Mouse (Mus musculus): ENCODE results near the gene Hoxd9. TPM values are rescaled to one million over a fixed set of nuclear protein-coding genes. Genes with fewer than 3 reads are reported as not detected.

Gene Hoxd9
- polyA plus RNA-seq, 1 experiment from 2014 or later, result not detected

GRCm38 (mm10) chr2:74681594-74682531, 15.7 kb upstream of the Hoxd9 start:
- H3K4me2 ChIP-seq (ENCODE audit: low read length), result peak overlapping the region; percentile 5
- no peak overlapping the region for H3K9ac ChIP-seq (ENCODE audit: low read depth, low read length)
- ATAC-seq, result peak; percentile 25; the same call in 1 of the 2 replicates
- H3K4me1 ChIP-seq (ENCODE audit: control insufficient read depth, insufficient read depth, low read length), result 0 out of 2 replicates have a peak, but pooled peaks cover 6% of the 10 kb centered on the region
- no peak overlapping the region for H3K27ac ChIP-seq (ENCODE audit: low read length)
- no peaks in the 10 kb centered on the region for H3K9me3 ChIP-seq (replicated peaks; ENCODE audit: control insufficient read depth, low read length, poor library complexity, severe bottlenecking)
- H3K36me3 ChIP-seq (ENCODE audit: control insufficient read depth, insufficient read depth, low read length), result no peaks in the 10 kb centered on the region
- WGBS, result under 1% methylated on average over 71 of the region's 78 CpGs
- peak overlapping the region; percentile 18; the same call in 1 of the 2 replicates for H3K4me3 ChIP-seq (ENCODE audit: low read depth, low read length)
- H3K27me3 ChIP-seq (ENCODE audit: control insufficient read depth, insufficient read depth, low read depth, low read length), result peaks cover 92% of the 10 kb centered on the region

GRCm38 (mm10) chr2:74682796-74683195, 14.7 kb upstream of the Hoxd9 start:
- peaks cover 90% of the 10 kb centered on the region for H3K27me3 ChIP-seq (ENCODE audit: control insufficient read depth, insufficient read depth, low read depth, low read length)
- no peak overlapping the region for H3K27ac ChIP-seq (ENCODE audit: low read length)
- H3K4me2 ChIP-seq (ENCODE audit: low read length), result no peak overlapping the region
- H3K36me3 ChIP-seq (ENCODE audit: control insufficient read depth, insufficient read depth, low read length), result no peaks in the 10 kb centered on the region
- H3K9me3 ChIP-seq (replicated peaks; ENCODE audit: control insufficient read depth, low read length, poor library complexity, severe bottlenecking), result no peaks in the 10 kb centered on the region
- 0 out of 2 replicates have a peak, but pooled peaks cover 6% of the 10 kb centered on the region for H3K4me1 ChIP-seq (ENCODE audit: control insufficient read depth, insufficient read depth, low read length)
- no peak for ATAC-seq
- under 1% methylated on average over 27 of the region's 51 CpGs for WGBS
- no peak overlapping the region for H3K9ac ChIP-seq (ENCODE audit: low read depth, low read length)
- H3K4me3 ChIP-seq (ENCODE audit: low read depth, low read length), result peak overlapping the region; percentile 18; the same call in 1 of the 2 replicates

DNA sequence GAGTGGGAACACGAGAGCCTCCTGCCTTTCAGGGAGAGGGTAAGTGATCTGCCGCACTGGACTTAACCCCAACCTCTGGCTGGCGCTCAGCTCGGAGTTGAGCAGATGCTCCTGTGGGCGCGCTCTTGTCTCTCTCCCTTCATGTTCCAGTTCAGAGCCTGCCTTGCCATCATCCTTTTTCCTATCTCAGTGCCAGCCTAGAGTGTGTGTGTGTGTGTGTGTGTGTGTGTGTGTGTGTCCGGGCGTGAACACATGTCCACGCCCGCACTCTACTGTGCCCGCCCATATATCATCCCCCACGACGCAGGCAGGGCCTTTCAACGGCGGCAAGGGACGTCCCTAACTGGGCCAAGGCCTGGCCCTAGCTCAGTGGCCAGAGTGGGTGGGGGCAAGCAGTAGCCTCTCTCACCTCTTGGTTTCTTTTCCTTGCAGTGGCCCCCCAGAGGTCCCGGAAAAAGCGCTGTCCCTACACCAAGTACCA, 14.0 kb upstream of the Hoxd9 start:
- Histone ChIP-seq H3K27me3 (ENCODE audit: control insufficient read depth, insufficient read depth, low read depth, low read length) (peaks cover 87% of the 10 kb centered on the region), H3K4me3 (ENCODE audit: low read depth, low read length) (no peak overlapping the region), H3K4me1 (ENCODE audit: control insufficient read depth, insufficient read depth, low read length) (0 out of 2 replicates have a peak, but pooled peaks cover 6% of the 10 kb centered on the region), H3K9ac (ENCODE audit: low read depth, low read length) (no peak overlapping the region), H3K9me3 (replicated peaks; ENCODE audit: control insufficient read depth, low read length, poor library complexity, severe bottlenecking) (no peaks in the 10 kb centered on the region), H3K36me3 (ENCODE audit: control insufficient read depth, insufficient read depth, low read length) (no peaks in the 10 kb centered on the region), H3K4me2 (ENCODE audit: low read length) (no peak overlapping the region), H3K27ac (ENCODE audit: low read length) (no peak overlapping the region)
- under 1% methylated on average over 18 of the region's 18 CpGs for WGBS
- ATAC-seq, result no peak

- 0 out of 2 replicates have a peak, but pooled peaks cover 6% of the 10 kb centered on the region for H3K4me1 ChIP-seq (ENCODE audit: control insufficient read depth, insufficient read depth, low read length)
- no peak overlapping the region for H3K9ac ChIP-seq (ENCODE audit: low read depth, low read length)
- WGBS, result under 1% methylated on average over 12 of the region's 12 CpGs
- peaks cover 87% of the 10 kb centered on the region for H3K27me3 ChIP-seq (ENCODE audit: control insufficient read depth, insufficient read depth, low read depth, low read length)
- H3K9me3 ChIP-seq (replicated peaks; ENCODE audit: control insufficient read depth, low read length, poor library complexity, severe bottlenecking), result no peaks in the 10 kb centered on the region
- no peak overlapping the region for H3K4me3 ChIP-seq (ENCODE audit: low read depth, low read length)
- ATAC-seq, result no peak
- no peak overlapping the region for H3K4me2 ChIP-seq (ENCODE audit: low read length)
- no peaks in the 10 kb centered on the region for H3K36me3 ChIP-seq (ENCODE audit: control insufficient read depth, insufficient read depth, low read length)
- H3K27ac ChIP-seq (ENCODE audit: low read length), result no peak overlapping the region
Measured at GRCm38 (mm10) chr2:74684106-74684505, 13.4 kb upstream of the Hoxd9 start.

GRCm38 (mm10) chr2:74685059-74685603, 12.4 kb upstream of the Hoxd9 start:
- H3K4me3 ChIP-seq (ENCODE audit: low read depth, low read length), result no peak overlapping the region
- H3K9ac ChIP-seq (ENCODE audit: low read depth, low read length), result no peak overlapping the region
- WGBS, result 8% methylated on average over 4 of the region's 4 CpGs
- H3K4me2 ChIP-seq (ENCODE audit: low read length), result no peak overlapping the region
- peaks cover 85% of the 10 kb centered on the region for H3K27me3 ChIP-seq (ENCODE audit: control insufficient read depth, insufficient read depth, low read depth, low read length)
- no peak for ATAC-seq
- H3K36me3 ChIP-seq (ENCODE audit: control insufficient read depth, insufficient read depth, low read length), result no peaks in the 10 kb centered on the region
- no peak overlapping the region for H3K27ac ChIP-seq (ENCODE audit: low read length)
- H3K9me3 ChIP-seq (replicated peaks; ENCODE audit: control insufficient read depth, low read length, poor library complexity, severe bottlenecking), result no peaks in the 10 kb centered on the region
- H3K4me1 ChIP-seq (ENCODE audit: control insufficient read depth, insufficient read depth, low read length), result 0 out of 2 replicates have a peak, but pooled peaks cover 6% of the 10 kb centered on the region

DNA sequence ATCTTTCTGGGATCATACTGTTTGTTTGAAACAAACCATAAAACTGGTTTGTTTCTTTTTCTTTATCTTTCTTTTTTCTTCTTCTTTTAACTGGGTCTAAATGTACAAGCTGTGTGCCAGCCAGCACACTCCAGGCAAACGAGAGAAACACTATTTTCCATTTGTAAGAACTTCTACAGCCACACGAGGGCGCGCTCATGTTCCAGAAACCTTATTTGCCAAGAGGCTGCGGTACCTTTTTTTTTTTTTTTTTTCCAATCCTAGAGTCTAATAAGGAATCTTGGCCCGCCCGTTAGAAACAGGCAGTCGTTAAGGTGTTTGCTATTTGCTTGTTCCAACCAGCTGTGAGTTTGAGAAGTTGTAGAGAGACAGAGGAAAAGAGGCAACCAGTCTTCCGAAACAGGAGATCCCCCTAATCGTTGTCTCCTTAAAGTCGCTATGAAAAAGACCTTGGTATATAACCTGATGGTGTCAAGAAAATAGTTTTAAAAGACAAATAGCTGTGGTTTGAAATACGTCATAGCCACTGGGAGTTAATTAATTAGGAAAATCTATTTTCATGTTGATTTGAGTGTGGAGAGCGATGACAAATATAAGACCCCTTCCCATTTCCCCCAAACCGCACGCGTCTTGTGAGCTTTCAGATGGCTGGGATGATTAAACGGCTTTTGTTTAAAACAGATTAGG, 11.1 kb upstream of the Hoxd9 start:
- no peaks in the 10 kb centered on the region for H3K9me3 ChIP-seq (replicated peaks; ENCODE audit: control insufficient read depth, low read length, poor library complexity, severe bottlenecking)
- H3K4me2 ChIP-seq (ENCODE audit: low read length), result no peak overlapping the region
- ATAC-seq, result no peak
- H3K9ac ChIP-seq (ENCODE audit: low read depth, low read length), result no peak overlapping the region
- H3K4me1 ChIP-seq (ENCODE audit: control insufficient read depth, insufficient read depth, low read length), result 0 out of 2 replicates have a peak, but pooled peaks cover 6% of the 10 kb centered on the region
- peaks cover 80% of the 10 kb centered on the region for H3K27me3 ChIP-seq (ENCODE audit: control insufficient read depth, insufficient read depth, low read depth, low read length)
- no peaks in the 10 kb centered on the region for H3K36me3 ChIP-seq (ENCODE audit: control insufficient read depth, insufficient read depth, low read length)
- WGBS, result 3% methylated on average over 17 of the region's 17 CpGs
- H3K4me3 ChIP-seq (ENCODE audit: low read depth, low read length), result no peak overlapping the region
- no peak overlapping the region for H3K27ac ChIP-seq (ENCODE audit: low read length)

- peaks cover 79% of the 10 kb centered on the region for H3K27me3 ChIP-seq (ENCODE audit: control insufficient read depth, insufficient read depth, low read depth, low read length)
- no peaks in the 10 kb centered on the region for H3K36me3 ChIP-seq (ENCODE audit: control insufficient read depth, insufficient read depth, low read length)
- 0 out of 2 replicates have a peak, but pooled peaks cover 3% of the 10 kb centered on the region for H3K4me1 ChIP-seq (ENCODE audit: control insufficient read depth, insufficient read depth, low read length)
- 2% methylated on average over 27 of the region's 27 CpGs for WGBS
- no peak overlapping the region for H3K4me2 ChIP-seq (ENCODE audit: low read length)
- H3K9me3 ChIP-seq (replicated peaks; ENCODE audit: control insufficient read depth, low read length, poor library complexity, severe bottlenecking), result no peaks in the 10 kb centered on the region
- no peak overlapping the region for H3K9ac ChIP-seq (ENCODE audit: low read depth, low read length)
- no peak overlapping the region for H3K4me3 ChIP-seq (ENCODE audit: low read depth, low read length)
- H3K27ac ChIP-seq (ENCODE audit: low read length), result no peak overlapping the region
- no peak for ATAC-seq
Measured at GRCm38 (mm10) chr2:74686988-74687697, 10.4 kb upstream of the Hoxd9 start.
